Mouse (Mus musculus) cerebellum, adult 2 months (tissue): ENCODE data around the gene Insc. TPM values are rescaled to one million over a fixed set of nuclear protein-coding genes. Genes with fewer than 3 reads are reported as not detected.

ENCODE experiments used
- DNase-seq, 2 experiments: peaks; one replicate each; pipeline ENCODE4 v3.0.0; 2021
- H3K27ac ChIP-seq: fragments of 200-500 bp; 2 replicates; pipeline ENCODE4 v1.5.1; 2012; ENCODE audit warnings: low read length, control low read depth, inconsistent platforms; ENCODE audit not compliant: insufficient read depth
- H3K27me3 ChIP-seq: fragments of 200-500 bp; 2 replicates; pipeline ENCODE4 v1.6.1; 2012; ENCODE audit warnings: inconsistent platforms, mild to moderate bottlenecking, low read length, moderate library complexity; ENCODE audit not compliant: control insufficient read depth, insufficient read depth
- H3K4me1 ChIP-seq: fragments of 200-500 bp; 2 replicates; pipeline ENCODE4 v1.6.1; 2011; ENCODE audit warnings: low read length; ENCODE audit not compliant: control insufficient read depth, insufficient read depth
- H3K4me3 ChIP-seq: fragments of 200-500 bp; replicated peaks from 2 replicates; pipeline ENCODE3; 2011; ENCODE audit warnings: mild to moderate bottlenecking, low read depth, low read length, control low read depth; ENCODE audit not compliant: insufficient read depth
- CTCF ChIP-seq: fragments of 200-500 bp; IDR thresholded peaks from 2 replicates; pipeline ENCODE4 v1.5.1; 2011; ENCODE audit warnings: low read depth, mild to moderate bottlenecking, control low read depth, low read length, moderate library complexity, borderline replicate concordance; ENCODE audit not compliant: insufficient read depth
- POLR2A ChIP-seq: fragments of 200-500 bp; IDR thresholded peaks from 2 replicates; pipeline ENCODE4 v1.6.1; 2011; ENCODE audit warnings: low read length, control low read depth, borderline replicate concordance; ENCODE audit not compliant: insufficient read depth
- whole genome bisulfite sequencing: fragments of 180-500 bp; shearing (Covaris S2); methylation state at CpG from one replicate; pipeline ENCODE4 v1.1.7; 2018; 5-methylcytosine and 5-hydroxymethylcytosine counted together
- polyA plus RNA-seq: library from polyadenylated mRNA; depleted of rRNA; stranded (reverse); fragments of >200 nt; gene quantifications from 2 replicates; pipeline ENCODE4 v1.2.3, GENCODE M21; 2012

Gene Insc
- polyA plus RNA-seq, 1 experiment, result 13.1 TPM

DNA sequence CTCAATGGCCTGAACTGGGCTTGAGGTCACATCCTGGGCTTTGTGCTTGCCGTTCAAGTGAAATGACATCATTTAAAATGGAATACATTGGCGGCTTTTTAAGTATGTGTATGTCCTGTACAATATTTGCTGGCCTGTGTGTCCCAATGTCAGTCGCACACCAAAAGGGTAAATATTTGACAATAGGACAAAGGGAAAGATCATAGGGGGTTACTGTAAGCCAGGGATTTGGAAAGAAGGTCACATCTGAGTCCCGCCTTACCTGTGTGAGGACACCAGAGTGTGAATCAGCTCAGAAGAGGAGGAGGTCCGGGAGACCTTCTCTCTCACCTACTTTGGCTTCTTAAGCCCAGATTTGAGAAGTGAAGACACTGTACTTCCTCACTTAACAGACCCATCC, 25.0 kb downstream of the Insc start:
- Histone ChIP-seq H3K4me1 (no peaks in the 10 kb centered on the region), H3K27me3 (no peaks in the 10 kb centered on the region), H3K4me3 (no peak overlapping the region), H3K27ac (no peak overlapping the region)
- TF ChIP-seq CTCF (no peak), POLR2A (no peak)
- WGBS, result 93% methylated on average over 5 of the region's 5 CpGs
- DNase-seq, result no peak

GRCm38 (mm10) chr7:114769041-114769440, 25.5 kb downstream of the Insc start:
- TF ChIP-seq CTCF (no peak), POLR2A (no peak)
- no peak overlapping the region for H3K4me3 ChIP-seq
- WGBS, result 93% methylated on average over 4 of the region's 4 CpGs
- H3K27ac ChIP-seq, result no peak overlapping the region
- H3K27me3 ChIP-seq, result no peaks in the 10 kb centered on the region
- no peaks in the 10 kb centered on the region for H3K4me1 ChIP-seq
- DNase-seq, result no peak

GRCm38 (mm10) chr7:114770586-114770985, 27.1 kb downstream of the Insc start:
- no peak for DNase-seq
- H3K4me1 ChIP-seq, result no peaks in the 10 kb centered on the region
- no peak overlapping the region for H3K27ac ChIP-seq
- 95% methylated on average over 3 of the region's 3 CpGs for WGBS
- no peak overlapping the region for H3K4me3 ChIP-seq
- H3K27me3 ChIP-seq, result no peaks in the 10 kb centered on the region
- TF ChIP-seq CTCF, result no peak

GRCm38 (mm10) chr7:114771801-114772200, 28.3 kb downstream of the Insc start:
- no peak overlapping the region for H3K27ac ChIP-seq
- no peak for DNase-seq
- no peaks in the 10 kb centered on the region for H3K27me3 ChIP-seq
- TF ChIP-seq POLR2A, result no peak
- no peak for TF ChIP-seq CTCF
- H3K4me3 ChIP-seq, result no peak overlapping the region
- WGBS, result 80% methylated on average over 7 of the region's 7 CpGs
- H3K4me1 ChIP-seq, result no peaks in the 10 kb centered on the region

GRCm38 (mm10) chr7:114773781-114774180, 30.3 kb downstream of the Insc start:
- H3K27me3 ChIP-seq, result no peaks in the 10 kb centered on the region
- TF ChIP-seq CTCF (no peak), POLR2A (no peak)
- H3K4me3 ChIP-seq, result no peak overlapping the region
- 81% methylated on average over 4 of the region's 4 CpGs for WGBS
- H3K27ac ChIP-seq, result no peak overlapping the region
- DNase-seq, result no peak
- no peaks in the 10 kb centered on the region for H3K4me1 ChIP-seq

DNA sequence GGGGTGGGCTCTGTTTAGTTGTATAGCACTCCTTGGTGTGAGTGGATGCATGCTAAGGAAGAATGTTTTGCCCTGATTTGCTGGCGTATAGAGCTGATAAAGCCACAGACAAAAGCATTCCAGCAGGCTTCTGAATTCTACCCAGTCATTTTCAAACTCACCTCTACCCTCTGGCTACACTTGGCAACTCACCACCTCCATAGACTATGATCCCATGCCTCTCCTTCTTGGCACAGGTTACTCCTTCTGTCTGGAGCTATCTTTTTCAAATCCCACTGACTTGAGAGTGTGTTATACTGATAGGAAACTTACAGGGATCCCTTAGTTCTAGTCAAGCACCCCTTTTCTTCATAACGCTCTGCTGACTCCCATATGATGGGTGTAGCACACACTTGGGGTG, 32.4 kb downstream of the Insc start:
- no peak for DNase-seq
- WGBS, result 80% methylated on average over 2 of the region's 2 CpGs
- H3K27ac ChIP-seq, result no peak overlapping the region
- TF ChIP-seq POLR2A (no peak), CTCF (no peak)
- H3K27me3 ChIP-seq, result no peaks in the 10 kb centered on the region
- H3K4me3 ChIP-seq, result no peak overlapping the region
- H3K4me1 ChIP-seq, result no peaks in the 10 kb centered on the region

DNA sequence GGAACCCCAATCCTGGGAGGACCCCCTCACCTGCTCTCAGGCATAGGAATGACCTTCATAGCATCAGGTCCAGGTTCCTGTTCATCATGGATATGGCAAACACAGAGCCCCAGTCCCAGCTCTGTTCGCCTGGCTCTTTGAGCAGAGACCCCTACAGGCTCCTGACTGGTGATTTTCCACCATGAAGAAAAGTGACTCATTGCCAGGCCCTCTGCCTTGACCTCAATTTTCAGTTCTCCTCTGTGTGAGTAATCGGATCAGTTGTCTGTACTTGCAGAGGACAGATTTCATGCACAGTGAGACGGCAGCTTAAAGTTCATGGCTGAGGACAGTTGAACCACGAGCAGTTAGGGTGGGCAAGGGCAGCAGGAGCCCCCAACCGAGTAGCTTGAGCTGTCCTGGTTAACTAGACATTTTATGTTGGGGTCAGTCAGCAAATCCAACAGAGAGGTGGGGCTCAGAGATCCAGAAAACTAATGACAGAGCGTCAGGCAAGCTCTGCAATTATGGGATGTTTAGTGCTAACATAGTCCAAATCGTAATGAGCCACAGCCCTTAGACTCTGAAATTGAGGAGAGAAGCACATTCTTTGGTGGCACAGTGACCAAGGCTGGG, 34.8 kb downstream of the Insc start:
- TF ChIP-seq CTCF (no peak), POLR2A (no peak)
- no peaks in the 10 kb centered on the region for H3K4me1 ChIP-seq
- H3K27ac ChIP-seq, result no peak overlapping the region
- DNase-seq, result no peak
- H3K4me3 ChIP-seq, result no peak overlapping the region
- 71% methylated on average over 7 of the region's 7 CpGs for WGBS
- no peaks in the 10 kb centered on the region for H3K27me3 ChIP-seq

GRCm38 (mm10) chr7:114779056-114779660, 35.7 kb downstream of the Insc start:
- WGBS, result 62% methylated on average over 8 of the region's 8 CpGs
- Histone ChIP-seq H3K4me1 (no peaks in the 10 kb centered on the region), H3K27me3 (no peaks in the 10 kb centered on the region), H3K27ac (no peak overlapping the region), H3K4me3 (no peak overlapping the region)
- TF ChIP-seq POLR2A (no peak), CTCF (no peak)
- DNase-seq, result no peak

DNA sequence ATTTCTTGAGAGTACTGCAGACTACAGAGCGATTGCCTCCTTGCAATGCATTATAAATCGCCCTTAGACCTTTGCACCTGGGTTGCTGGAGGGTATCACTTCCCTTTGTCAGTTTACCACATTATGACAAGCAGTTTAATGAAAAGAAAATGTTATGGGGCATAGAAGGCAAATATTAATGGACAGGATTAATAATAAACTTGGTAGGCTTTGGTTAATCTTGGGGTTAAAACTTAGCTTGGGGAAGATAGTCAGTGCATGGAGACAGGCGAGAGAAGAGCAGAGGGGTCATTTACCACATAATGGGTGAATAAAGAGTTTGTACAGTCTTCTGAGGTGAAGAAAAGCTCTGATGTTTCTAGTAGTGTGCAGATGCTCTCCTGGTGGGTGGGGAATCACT, 39.8 kb downstream of the Insc start:
- TF ChIP-seq CTCF, result no peak
- TF ChIP-seq POLR2A, result no peak
- Histone ChIP-seq H3K4me1 (no peaks in the 10 kb centered on the region), H3K4me3 (no peak overlapping the region), H3K27ac (no peak overlapping the region), H3K27me3 (no peaks in the 10 kb centered on the region)
- 89% methylated on average over 3 of the region's 3 CpGs for WGBS
- DNase-seq, result no peak
